Mouse (Mus musculus) layer of hippocampus, adult 2 months (tissue): ENCODE measurements around the gene Arhgap28. TPM values are rescaled to one million over a fixed set of nuclear protein-coding genes. Genes with fewer than 3 reads are reported as not detected.

Experiments
- DNase-seq, 2 experiments: peaks; one replicate each; pipeline ENCODE4 v3.0.0; 2022; ENCODE audit warnings: low spot score in 2 of 2
- H3K27ac ChIP-seq: fragments of 200-600 bp; 2 replicates; pipeline ENCODE4 v1.8.1; 2022
- H3K4me3 ChIP-seq: fragments of 200-600 bp; 2 replicates; pipeline ENCODE4 v1.8.1; 2022; ENCODE audit warnings: mild to moderate bottlenecking
- CTCF ChIP-seq: fragments of 200-600 bp; conservative IDR thresholded peaks from 2 replicates; pipeline ENCODE4 v1.8.1; 2022; ENCODE audit warnings: antibody characterized with exemption, mild to moderate bottlenecking, moderate library complexity
- total RNA-seq, 2 experiments: library from RNA; stranded (reverse); gene quantifications; 2 replicates each; pipeline ENCODE4 v1.2.3; 2021

Arhgap28 gene
- total RNA-seq, 2 experiments from 2014 or later = 0.34 to 0.49 TPM

GRCm38 (mm10) chr17:67948601-67949000 is 55.3 kb downstream of the Arhgap28 start:
- Histone ChIP-seq H3K4me3 (no peak overlapping the region), H3K27ac (no peak overlapping the region)
- DNase-seq = no peak
- no peak for TF ChIP-seq CTCF

GRCm38 (mm10) chr17:67945453-67945852 is 58.5 kb downstream of the Arhgap28 start:
- Histone ChIP-seq H3K4me3 (no peak overlapping the region), H3K27ac (no peak overlapping the region)
- no peak for TF ChIP-seq CTCF
- no peak for DNase-seq

GRCm38 (mm10) chr17:67944256-67944655 is 59.7 kb downstream of the Arhgap28 start:
- no peak overlapping the region for H3K4me3 ChIP-seq
- no peak for TF ChIP-seq CTCF
- H3K27ac ChIP-seq = no peak overlapping the region
- no peak for DNase-seq

- H3K4me3 ChIP-seq = no peak overlapping the region
- H3K27ac ChIP-seq = no peak overlapping the region
- no peak for TF ChIP-seq CTCF
- DNase-seq = no peak
Measured at GRCm38 (mm10) chr17:67941026-67941425, 62.9 kb downstream of the Arhgap28 start.

- H3K27ac ChIP-seq = no peak overlapping the region
- H3K4me3 ChIP-seq = no peak overlapping the region
- TF ChIP-seq CTCF = no peak
- no peak for DNase-seq
Measured at GRCm38 (mm10) chr17:67937050-67937449, 66.9 kb downstream of the Arhgap28 start.

- no peak overlapping the region for H3K4me3 ChIP-seq
- no peak overlapping the region for H3K27ac ChIP-seq
- no peak for TF ChIP-seq CTCF
- no peak for DNase-seq
Measured at GRCm38 (mm10) chr17:67935556-67935955, 68.4 kb downstream of the Arhgap28 start.

- no peak overlapping the region for H3K4me3 ChIP-seq
- DNase-seq = no peak
- no peak for TF ChIP-seq CTCF
- no peak overlapping the region for H3K27ac ChIP-seq
Measured at GRCm38 (mm10) chr17:67931396-67931795, 72.5 kb downstream of the Arhgap28 start.

- TF ChIP-seq CTCF = no peak
- DNase-seq = no peak
- H3K4me3 ChIP-seq = no peak overlapping the region
- H3K27ac ChIP-seq = no peak overlapping the region
Measured at GRCm38 (mm10) chr17:67930957-67931356, 73.0 kb downstream of the Arhgap28 start.

- no peak for TF ChIP-seq CTCF
- no peak for DNase-seq
- no peak overlapping the region for H3K27ac ChIP-seq
- H3K4me3 ChIP-seq = no peak overlapping the region
Measured at GRCm38 (mm10) chr17:67930467-67930866, 73.5 kb downstream of the Arhgap28 start.

GRCm38 (mm10) chr17:67928280-67928679 is 75.6 kb downstream of the Arhgap28 start:
- DNase-seq = no peak
- Histone ChIP-seq H3K4me3 (no peak overlapping the region), H3K27ac (no peak overlapping the region)
- no peak for TF ChIP-seq CTCF

GRCm38 (mm10) chr17:67927864-67928263 is 76.1 kb downstream of the Arhgap28 start:
- no peak for TF ChIP-seq CTCF
- no peak for DNase-seq
- Histone ChIP-seq H3K4me3 (no peak overlapping the region), H3K27ac (no peak overlapping the region)

- H3K27ac ChIP-seq = no peak overlapping the region
- TF ChIP-seq CTCF = no peak
- DNase-seq = no peak
- H3K4me3 ChIP-seq = no peak overlapping the region
Measured at GRCm38 (mm10) chr17:67919959-67920358, 84.0 kb downstream of the Arhgap28 start.

- no peak for DNase-seq
- no peak for TF ChIP-seq CTCF
- Histone ChIP-seq H3K27ac (no peak overlapping the region), H3K4me3 (no peak overlapping the region)
Measured at GRCm38 (mm10) chr17:67918201-67918600, 85.7 kb downstream of the Arhgap28 start.

GRCm38 (mm10) chr17:67916901-67917300 is 87.0 kb downstream of the Arhgap28 start:
- Histone ChIP-seq H3K27ac (no peak overlapping the region), H3K4me3 (no peak overlapping the region)
- TF ChIP-seq CTCF = no peak
- DNase-seq = no peak

GRCm38 (mm10) chr17:67912640-67913039 is 91.3 kb downstream of the Arhgap28 start:
- peak in 1 of 2 experiments; percentile 46 for DNase-seq
- TF ChIP-seq CTCF = peak; percentile 83
- no peak overlapping the region for H3K4me3 ChIP-seq
- no peak overlapping the region for H3K27ac ChIP-seq
